Mouse (Mus musculus): ENCODE results near the gene Alg10b. TPM values are rescaled to one million over a fixed set of nuclear protein-coding genes. Genes with fewer than 3 reads are reported as not detected.
"Not testable (repeated sequence)": the region's sequence is repeated elsewhere in the genome, so short reads cannot be mapped to it uniquely, and the experiment has no call there.

The Alg10b gene
- 55.8 and 67.0 TPM in 2 replicates for polyA plus RNA-seq (2011; ENCODE audit: insufficient read length, low read depth, missing spikeins)

- Histone ChIP-seq H3K27ac (ENCODE audit: insufficient read depth, low read length) (0 out of 2 replicates have a peak within 1 kb of the TSS, but pooled peaks have one; percentile 2), H3K4me3 (ENCODE audit: insufficient read depth, low read length) (peak within 1 kb of the TSS; percentile 92), H3K4me1 (ENCODE audit: control insufficient read depth, insufficient read depth, low read length) (peaks cover 3% of the 10 kb centered on the region; the same call in 1 of the 2 replicates)
- peak; percentile 90 for TF ChIP-seq POLR2A (IDR thresholded peaks at IDR 0.05; ENCODE audit: low read depth, low read length)
- no peak for TF ChIP-seq CTCF (IDR thresholded peaks at IDR 0.05; ENCODE audit: borderline replicate concordance, insufficient read depth, low read length)
Observed at GRCm38 (mm10) chr15:90223969-90224750, at the start of gene Alg10b. Gene Alg10b, plus strand, starts transcription at chr15:90224311.

GRCm38 (mm10) chr15:90183108-90183507 is 41.0 kb upstream of the Alg10b start:
- H3K4me1 ChIP-seq (ENCODE audit: control insufficient read depth, insufficient read depth, low read length); H3K4me3 ChIP-seq (ENCODE audit: insufficient read depth, low read length): not testable (repeated sequence)
- H3K27ac ChIP-seq (ENCODE audit: insufficient read depth, low read length) = peak overlapping the region; percentile 16; the same call in 1 of the 2 replicates

GRCm38 (mm10) chr15:90183511-90183910 is 40.6 kb upstream of the Alg10b start:
- Histone ChIP-seq H3K4me1 (ENCODE audit: control insufficient read depth, insufficient read depth, low read length) (no peaks in the 10 kb centered on the region), H3K4me3 (ENCODE audit: insufficient read depth, low read length) (no peak overlapping the region), H3K27ac (ENCODE audit: insufficient read depth, low read length) (peak overlapping the region; percentile 16; the same call in 1 of the 2 replicates)
- TF ChIP-seq CTCF (IDR thresholded peaks at IDR 0.05; ENCODE audit: borderline replicate concordance, insufficient read depth, low read length) (no peak), POLR2A (IDR thresholded peaks at IDR 0.05; ENCODE audit: low read depth, low read length) (no peak)

- TF ChIP-seq POLR2A (IDR thresholded peaks at IDR 0.05; ENCODE audit: low read depth, low read length) = no peak
- TF ChIP-seq CTCF (IDR thresholded peaks at IDR 0.05; ENCODE audit: borderline replicate concordance, insufficient read depth, low read length) = no peak
- no peak overlapping the region for H3K27ac ChIP-seq (ENCODE audit: insufficient read depth, low read length)
- H3K4me1 ChIP-seq (ENCODE audit: control insufficient read depth, insufficient read depth, low read length) = no peaks in the 10 kb centered on the region
- no peak overlapping the region for H3K4me3 ChIP-seq (ENCODE audit: insufficient read depth, low read length)
Observed at GRCm38 (mm10) chr15:90184743-90185142, 39.4 kb upstream of the Alg10b start.

- no peak for TF ChIP-seq POLR2A (IDR thresholded peaks at IDR 0.05; ENCODE audit: low read depth, low read length)
- TF ChIP-seq CTCF (IDR thresholded peaks at IDR 0.05; ENCODE audit: borderline replicate concordance, insufficient read depth, low read length) = no peak
Observed at GRCm38 (mm10) chr15:90189477-90189876, 34.6 kb upstream of the Alg10b start.

GRCm38 (mm10) chr15:90213946-90214345 is 10.2 kb upstream of the Alg10b start:
- Histone ChIP-seq H3K4me3 (ENCODE audit: insufficient read depth, low read length) (no peak overlapping the region), H3K27ac (ENCODE audit: insufficient read depth, low read length) (no peak overlapping the region), H3K4me1 (ENCODE audit: control insufficient read depth, insufficient read depth, low read length) (no peaks in the 10 kb centered on the region)
- no peak for TF ChIP-seq CTCF (IDR thresholded peaks at IDR 0.05; ENCODE audit: borderline replicate concordance, insufficient read depth, low read length)
- no peak for TF ChIP-seq POLR2A (IDR thresholded peaks at IDR 0.05; ENCODE audit: low read depth, low read length)

More at GRCm38 (mm10) chr15:90189477-90189876, 34.6 kb upstream of the Alg10b start:
- no peak overlapping the region for H3K27ac ChIP-seq (ENCODE audit: insufficient read depth, low read length)
- no peak overlapping the region for H3K4me3 ChIP-seq (ENCODE audit: insufficient read depth, low read length)
- H3K4me1 ChIP-seq (ENCODE audit: control insufficient read depth, insufficient read depth, low read length) = no peaks in the 10 kb centered on the region

GRCm38 (mm10) chr15:90214913-90215312 is 9.2 kb upstream of the Alg10b start:
- TF ChIP-seq CTCF (IDR thresholded peaks at IDR 0.05; ENCODE audit: borderline replicate concordance, insufficient read depth, low read length) (no peak), POLR2A (IDR thresholded peaks at IDR 0.05; ENCODE audit: low read depth, low read length) (no peak)
- no peak overlapping the region for H3K4me3 ChIP-seq (ENCODE audit: insufficient read depth, low read length)
- no peak overlapping the region for H3K27ac ChIP-seq (ENCODE audit: insufficient read depth, low read length)
- H3K4me1 ChIP-seq (ENCODE audit: control insufficient read depth, insufficient read depth, low read length) = no peaks in the 10 kb centered on the region

- H3K4me3 ChIP-seq (ENCODE audit: insufficient read depth, low read length) = peak overlapping the region; percentile 92
- no peak overlapping the region for H3K27ac ChIP-seq (ENCODE audit: insufficient read depth, low read length)
- H3K4me1 ChIP-seq (ENCODE audit: control insufficient read depth, insufficient read depth, low read length) = peaks cover 3% of the 10 kb centered on the region; the same call in 1 of the 2 replicates
- TF ChIP-seq CTCF (IDR thresholded peaks at IDR 0.05; ENCODE audit: borderline replicate concordance, insufficient read depth, low read length) (peak; percentile 17; the same call in 1 of the 2 replicates), POLR2A (IDR thresholded peaks at IDR 0.05; ENCODE audit: low read depth, low read length) (no peak)
Observed at GRCm38 (mm10) chr15:90225058-90225575, 1.0 kb downstream of the Alg10b start.

GRCm38 (mm10) chr15:90237657-90238056 is 13.5 kb downstream of the Alg10b start:
- no peaks in the 10 kb centered on the region for H3K4me1 ChIP-seq (ENCODE audit: control insufficient read depth, insufficient read depth, low read length)
- no peak overlapping the region for H3K27ac ChIP-seq (ENCODE audit: insufficient read depth, low read length)
- TF ChIP-seq POLR2A (IDR thresholded peaks at IDR 0.05; ENCODE audit: low read depth, low read length) (no peak), CTCF (IDR thresholded peaks at IDR 0.05; ENCODE audit: borderline replicate concordance, insufficient read depth, low read length) (no peak)
- H3K4me3 ChIP-seq (ENCODE audit: insufficient read depth, low read length) = no peak overlapping the region

- TF ChIP-seq CTCF (IDR thresholded peaks at IDR 0.05; ENCODE audit: borderline replicate concordance, insufficient read depth, low read length) (no peak), POLR2A (IDR thresholded peaks at IDR 0.05; ENCODE audit: low read depth, low read length) (no peak)
- Histone ChIP-seq H3K4me1 (ENCODE audit: control insufficient read depth, insufficient read depth, low read length) (0 out of 2 replicates have a peak, but pooled peaks cover under 1% of the 10 kb centered on the region), H3K4me3 (ENCODE audit: insufficient read depth, low read length) (no peak overlapping the region), H3K27ac (ENCODE audit: insufficient read depth, low read length) (no peak overlapping the region)
Observed at GRCm38 (mm10) chr15:90244081-90244480, 20.0 kb downstream of the Alg10b start.
